Mouse (Mus musculus): ENCODE results near the gene Hddc3.

DNA sequence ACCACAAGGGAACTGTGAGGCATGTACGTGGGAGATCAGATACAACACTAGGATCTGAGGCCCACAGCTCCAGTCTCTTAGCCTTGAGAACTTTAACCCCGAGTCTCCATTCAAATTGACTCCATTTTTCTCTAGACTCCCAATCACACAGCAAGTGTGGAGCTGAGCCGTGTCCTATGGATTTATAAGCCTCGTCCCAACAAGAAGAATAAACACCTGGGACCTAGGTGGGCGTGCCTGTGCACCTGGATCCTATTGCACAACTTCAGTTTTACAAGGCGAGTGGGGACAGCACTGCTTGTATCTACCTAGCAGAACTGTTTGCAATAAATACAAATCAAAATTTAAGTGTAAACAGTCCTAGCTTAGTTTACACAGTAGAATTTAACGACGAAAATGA is 19.6 kb upstream of the Hddc3 start:
- TF ChIP-seq HCFC1 (IDR thresholded peaks at IDR 0.05; ENCODE audit: low read depth, low read length) (no peak), MAX (IDR thresholded peaks at IDR 0.05; ENCODE audit: low read length) (no peak), ZNF384 (IDR thresholded peaks at IDR 0.05; ENCODE audit: low read depth, low read length) (no peak), EP300 (IDR thresholded peaks at IDR 0.05; ENCODE audit: low read length) (no peak)
